In genomic region chr5:30072825-30073821, GRCm38 (mm10) we compare ENCODE assay signal across 8 mouse cellular contexts. TPM values are rescaled to one million over a fixed set of nuclear protein-coding genes. Genes with fewer than 3 reads are reported as not detected.
DNase-seq lines count a peak whose midpoint lies in the region; ATAC-seq and TF ChIP-seq lines count a peak whose summit lies in the region.

Gene Tyms (minus strand): TSS chr5:30073617.

- DNase-seq in 416B (ENCODE audit: low read depth), result peak; percentile 94
- DNase-seq in adrenal gland, postnatal 4 days (ENCODE audit: low spot score in 2 of 2), result peak; percentile 41 to 59
- peak; percentile 94 for DNase-seq in embryonic facial prominence, embryonic 14.5 days (ENCODE audit: low spot score)
- peak; percentile 81 for DNase-seq in heart, adult 8-10 months (ENCODE audit: low spot score)
- peak; percentile 82 for DNase-seq in kidney, adult 9 months
- peak; percentile 89 for DNase-seq in limb, embryonic 14.5 days (ENCODE audit: low spot score)
- DNase-seq in midbrain, postnatal 0 days (ENCODE audit: low spot score), result peak; percentile 86
- peak; percentile 63 to 69 for DNase-seq in spleen, postnatal 36 days (ENCODE audit: low spot score in 2 of 2)

- H3K4me2 ChIP-seq in embryonic facial prominence, embryonic 14.5 days (ENCODE audit: low read depth, low read length), result peak within 1 kb of the TSS; percentile 82
- H3K4me2 ChIP-seq in limb, embryonic 14.5 days (replicated peaks; ENCODE audit: low read depth, low read length, severe bottlenecking), result peak within 1 kb of the TSS; percentile 50
- peak within 1 kb of the TSS; percentile 57 for H3K4me2 ChIP-seq in midbrain, postnatal 0 days (ENCODE audit: low read depth, low read length, poor library complexity, severe bottlenecking)

- peak; percentile 67; the same call in 1 of the 2 replicates for TF ChIP-seq POLR2A in limb, embryonic 14.5 days (IDR thresholded peaks at IDR 0.05; ENCODE audit: borderline replicate concordance, extremely low read depth, insufficient read depth, insufficient read length)

- H3K27ac ChIP-seq in embryonic facial prominence, embryonic 14.5 days (replicated peaks; ENCODE audit: low read depth, low read length), result peak within 1 kb of the TSS; percentile 88
- H3K27ac ChIP-seq in limb, embryonic 14.5 days (replicated peaks; ENCODE audit: low read depth, low read length), result peak within 1 kb of the TSS; percentile 81
- peak within 1 kb of the TSS; percentile 38; the same call in 1 of the 2 replicates for H3K27ac ChIP-seq in midbrain, postnatal 0 days (ENCODE audit: low read depth, low read length)

- no peaks in the 10 kb centered on the region for H3K9me3 ChIP-seq in embryonic facial prominence, embryonic 14.5 days (ENCODE audit: control insufficient read depth, low read length)
- no peaks in the 10 kb centered on the region for H3K9me3 ChIP-seq in limb, embryonic 14.5 days (ENCODE audit: control insufficient read depth, low read length)
- no peaks in the 10 kb centered on the region for H3K9me3 ChIP-seq in midbrain, postnatal 0 days (ENCODE audit: low read length)

- H3K9ac ChIP-seq in embryonic facial prominence, embryonic 14.5 days (ENCODE audit: low read depth, low read length), result peak within 1 kb of the TSS; percentile 85
- H3K9ac ChIP-seq in limb, embryonic 14.5 days (ENCODE audit: low read depth, low read length, severe bottlenecking), result peak within 1 kb of the TSS; percentile 70
- H3K9ac ChIP-seq in midbrain, postnatal 0 days (replicated peaks; ENCODE audit: low read length, poor library complexity, severe bottlenecking), result peak within 1 kb of the TSS; percentile 58

- no peaks in the 10 kb centered on the region for H3K27me3 ChIP-seq in embryonic facial prominence, embryonic 14.5 days (replicated peaks; ENCODE audit: control insufficient read depth, insufficient read depth, low read length)
- H3K27me3 ChIP-seq in limb, embryonic 14.5 days (ENCODE audit: control insufficient read depth, insufficient read depth, low read length), result no peaks in the 10 kb centered on the region
- no peaks in the 10 kb centered on the region for H3K27me3 ChIP-seq in midbrain, postnatal 0 days (ENCODE audit: insufficient read depth, low read length)

- peak within 1 kb of the TSS; percentile 83 for H3K4me3 ChIP-seq in embryonic facial prominence, embryonic 14.5 days (ENCODE audit: low read depth, low read length)
- H3K4me3 ChIP-seq in limb, embryonic 14.5 days (replicated peaks; ENCODE audit: low read length), result peak within 1 kb of the TSS; percentile 61
- peak within 1 kb of the TSS; percentile 67 for H3K4me3 ChIP-seq in midbrain, postnatal 0 days (ENCODE audit: low read depth, low read length)

- H3K36me3 ChIP-seq in embryonic facial prominence, embryonic 14.5 days (ENCODE audit: control insufficient read depth, insufficient read depth, low read length), result peaks cover 34% of the 10 kb centered on the region
- H3K36me3 ChIP-seq in limb, embryonic 14.5 days (ENCODE audit: control insufficient read depth, insufficient read depth, low read length), result peaks cover 29% of the 10 kb centered on the region
- H3K36me3 ChIP-seq in midbrain, postnatal 0 days (ENCODE audit: insufficient read depth, low read length), result no peaks in the 10 kb centered on the region; the same call in 1 of the 2 replicates

- TF ChIP-seq CTCF in midbrain, postnatal 0 days (IDR thresholded peaks at IDR 0.05), result peak; percentile 40

- ATAC-seq in embryonic facial prominence, embryonic 14.5 days (ENCODE audit: low read depth), result peak; percentile 95
- peak; percentile 92 for ATAC-seq in limb, embryonic 14.5 days (ENCODE audit: low FRiP score, low read depth)
- peak; percentile 80 for ATAC-seq in midbrain, postnatal 0 days (ENCODE audit: low FRiP score)

- 2% methylated on average over 43 of the region's 45 CpGs for WGBS in embryonic facial prominence, embryonic 14.5 days
- WGBS in limb, embryonic 14.5 days, result under 1% methylated on average over 45 of the region's 45 CpGs
- WGBS in midbrain, postnatal 0 days, result 1% methylated on average over 45 of the region's 45 CpGs

- H3K4me1 ChIP-seq in embryonic facial prominence, embryonic 14.5 days (ENCODE audit: control insufficient read depth, insufficient read depth, low read length), result 0 out of 2 replicates have a peak, but pooled peaks cover 4% of the 10 kb centered on the region
- 0 out of 2 replicates have a peak, but pooled peaks cover 3% of the 10 kb centered on the region for H3K4me1 ChIP-seq in limb, embryonic 14.5 days (ENCODE audit: control insufficient read depth, insufficient read depth, low read length)
- no peaks in the 10 kb centered on the region for H3K4me1 ChIP-seq in midbrain, postnatal 0 days (ENCODE audit: insufficient read depth, low read length)

RNA-seq across cellular contexts. Expression of gene Tyms, which starts in this region (rescaled TPM):
- 10 to 100 TPM; 67.7 to 73.3 TPM for total RNA-seq in adrenal gland, postnatal 4 days (2021)
- polyA plus RNA-seq in embryonic facial prominence, embryonic 14.5 days (2014; fragmentation: Nextera tagmentation; extraction: Ambion mirVana), result 198 and 220 TPM in 2 replicates
- total RNA-seq in heart, adult 8-10 months (2022), result 1 to 10 TPM; 2.8 to 3.8 (median 3.3) TPM
- polyA plus RNA-seq in limb, embryonic 14.5 days (2012; rRNA removed), result 126 and 166 TPM in 2 replicates
- 229 and 250 TPM in 2 replicates for polyA plus RNA-seq in limb, embryonic 14.5 days (2014; fragmentation: Nextera tagmentation; extraction: Ambion mirVana)
- total RNA-seq in midbrain, postnatal 0 days (2014; rRNA removed), result 9.1 and 11.3 TPM in 2 replicates
- polyA plus RNA-seq in midbrain, postnatal 0 days (2015; fragmentation: Nextera tagmentation; extraction: Ambion mirVana), result 17.8 and 21.2 TPM in 2 replicates

Comparison
In these comparisons a context has a peak if more than half of its experiments do, and no peak if none do; other contexts are left out.
1. Peak in every context shown above with its lines: DNase-seq, ATAC-seq, H3K4me3 ChIP-seq and H3K27ac ChIP-seq.
2. H3K27ac ChIP-seq: peak in every context shown above with its lines; median percentile 88 in embryonic facial prominence, embryonic 14.5 days; 81 in limb, embryonic 14.5 days; 38 in midbrain, postnatal 0 days.